Mouse (Mus musculus) common myeloid progenitor, adult 5-6 weeks (primary cell): Measurements from ENCODE around the gene Steap2. TPM values are rescaled to one million over a fixed set of nuclear protein-coding genes. Genes with fewer than 3 reads are reported as not detected.
A peak's percentile ranks its signal among the peaks of the same experiment; 100 is the strongest.
"Not testable (repeated sequence)": the region's sequence is repeated elsewhere in the genome, so short reads cannot be mapped to it uniquely, and the experiment has no call there.

Source experiments
- ATAC-seq: replicated peaks from 2 replicates; pipeline ENCODE4 v1.8.0; 2016; ENCODE audit warnings: low read depth, mild to moderate bottlenecking, moderate TSS enrichment, inconsistent platforms; ENCODE audit not compliant: poor library complexity, severe bottlenecking
- total RNA-seq: library from RNA; stranded (forward); fragments of 200-1000, 187-1606 nt; gene quantifications from 2 replicates; pipeline ENCODE4 v1.2.3, GENCODE M21; 2017

Gene Steap2
- not detected in 2 replicates for total RNA-seq

DNA sequence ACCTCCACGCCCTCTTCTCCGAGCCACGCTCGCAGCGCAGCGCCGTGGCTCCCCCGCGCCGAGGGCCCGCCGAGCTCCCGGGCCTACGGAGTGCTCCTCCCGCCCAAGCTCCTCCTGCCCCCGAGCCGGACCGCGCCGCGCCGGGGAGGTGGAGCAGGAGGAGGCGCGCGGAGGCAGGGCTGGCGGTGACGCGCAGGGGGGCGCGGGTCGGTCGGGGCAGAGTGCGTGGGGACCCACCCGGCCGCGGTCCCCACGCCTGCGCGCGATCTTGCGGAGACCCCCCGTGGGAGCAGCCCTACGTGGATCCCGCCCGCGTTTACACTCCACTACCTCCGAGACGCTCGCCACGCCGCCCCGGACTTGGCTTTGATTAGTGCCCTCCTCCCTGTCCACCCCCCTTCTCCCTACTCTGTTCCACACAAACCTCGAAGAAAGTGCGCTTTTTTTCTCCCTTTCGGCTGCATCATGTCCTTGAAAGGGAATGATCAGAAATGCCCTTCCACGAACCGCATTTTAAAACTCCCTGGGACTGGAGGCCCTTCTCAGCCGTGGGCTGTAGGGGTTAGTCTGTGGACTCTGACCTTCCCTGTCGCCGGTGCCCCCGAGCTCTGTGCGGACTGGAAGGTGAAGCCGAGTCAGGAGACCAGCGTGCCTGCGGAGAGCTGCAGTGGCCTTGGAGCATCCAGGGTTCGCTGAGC is at the start of gene Steap2:
TSS of gene Steap2 (minus strand) at position 623 of the 698 bp plus-strand sequence.
- ATAC-seq: peak; percentile 75

DNA sequence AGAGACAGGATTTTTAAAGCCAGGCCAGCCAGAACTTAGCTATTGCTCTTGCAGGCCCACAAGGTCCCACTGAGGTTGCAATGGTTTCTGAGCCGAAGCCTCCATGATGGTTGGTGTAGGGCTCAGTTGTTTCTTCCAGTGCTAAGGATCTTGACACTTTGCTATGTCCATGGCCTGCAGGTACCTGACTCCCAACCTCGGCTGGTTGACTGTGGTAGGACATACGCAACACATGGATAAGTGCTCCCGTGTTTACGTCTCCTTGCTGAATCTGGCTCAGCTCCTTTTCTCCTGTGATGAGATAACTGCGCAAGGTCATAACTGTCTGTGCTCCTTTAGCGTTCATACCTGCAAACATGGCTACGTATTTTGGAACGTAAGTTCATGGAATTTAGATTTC is 40.1 kb upstream of the Steap2 start:
- ATAC-seq: no peak

DNA sequence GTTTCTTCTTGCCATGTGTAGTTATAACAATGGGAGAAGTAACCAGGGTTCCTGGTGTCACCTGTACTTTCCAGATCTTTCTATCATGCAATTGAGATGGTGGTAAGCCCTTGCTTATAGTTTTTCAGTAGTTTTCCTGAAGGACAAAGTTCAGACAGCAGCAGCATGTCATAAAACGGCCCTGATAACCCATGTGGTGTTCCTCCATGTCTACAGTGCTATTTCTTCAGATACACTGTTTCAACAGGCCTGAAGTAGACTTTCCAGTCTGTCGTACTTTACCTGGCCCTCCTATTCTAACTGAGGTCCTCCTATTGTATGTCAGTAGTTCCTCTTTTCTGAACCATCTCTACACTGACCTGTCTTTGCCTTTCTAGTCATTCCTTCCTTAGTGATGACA is 38.5 kb upstream of the Steap2 start:
- ATAC-seq: no peak

DNA sequence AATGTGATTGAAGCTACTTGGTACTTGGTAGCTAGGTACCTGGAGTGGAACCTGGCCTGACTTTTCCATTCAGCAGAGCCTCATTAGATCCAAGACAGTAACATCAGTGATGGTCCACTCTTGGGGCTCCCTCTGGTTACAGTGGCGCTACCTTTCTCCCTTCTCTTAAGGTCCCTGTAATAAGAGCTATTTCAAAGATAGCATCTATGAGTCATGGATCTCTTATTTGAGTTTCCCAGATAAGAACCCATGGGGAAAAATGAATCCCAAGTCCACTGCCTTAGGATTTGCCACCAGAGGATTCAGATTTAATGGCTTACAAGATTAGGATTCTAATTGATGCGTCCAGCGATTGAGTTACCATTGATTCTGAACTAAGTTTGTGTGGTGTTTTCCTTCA is 37.8 kb upstream of the Steap2 start:
- ATAC-seq: no peak

DNA sequence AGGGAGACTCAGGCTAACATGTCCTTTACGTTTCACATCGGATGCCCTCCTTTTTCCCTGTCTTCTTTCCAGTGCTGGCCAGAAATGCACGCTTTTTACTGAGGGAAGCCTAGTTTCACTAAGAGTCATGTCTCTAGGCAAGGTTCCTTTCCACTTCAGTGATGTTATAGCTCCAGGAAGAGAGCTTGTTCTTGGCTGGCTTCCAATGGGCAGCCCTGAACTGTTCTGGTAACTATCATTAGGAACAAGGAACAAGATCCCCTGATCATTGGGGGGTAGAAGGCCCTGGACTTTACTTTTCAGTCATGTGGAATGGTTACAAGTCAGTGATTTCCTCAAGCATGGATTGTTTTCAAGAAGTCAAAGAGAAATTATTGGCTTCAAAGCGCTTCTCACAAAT is 35.5 kb upstream of the Steap2 start:
- no peak for ATAC-seq

DNA sequence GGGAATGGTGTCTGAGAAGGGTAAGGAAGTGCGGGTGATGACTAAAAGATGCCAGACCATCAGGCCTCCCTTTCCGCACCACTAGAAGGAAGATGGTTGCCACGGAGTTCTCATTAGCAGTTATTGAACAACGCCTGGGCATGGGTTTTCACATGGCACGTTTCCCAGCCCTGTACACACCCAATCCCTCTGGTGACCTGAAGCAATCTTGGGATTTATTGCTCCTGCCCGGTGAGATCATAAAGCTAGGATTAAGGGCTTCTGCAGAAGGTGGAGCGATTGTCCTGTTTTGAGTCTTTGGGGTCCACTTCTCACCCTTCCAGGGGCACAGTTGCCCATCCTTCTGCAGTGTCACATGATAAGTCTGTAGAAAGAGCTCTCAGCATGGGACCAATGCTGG is 27.8 kb upstream of the Steap2 start:
- ATAC-seq: no peak

DNA sequence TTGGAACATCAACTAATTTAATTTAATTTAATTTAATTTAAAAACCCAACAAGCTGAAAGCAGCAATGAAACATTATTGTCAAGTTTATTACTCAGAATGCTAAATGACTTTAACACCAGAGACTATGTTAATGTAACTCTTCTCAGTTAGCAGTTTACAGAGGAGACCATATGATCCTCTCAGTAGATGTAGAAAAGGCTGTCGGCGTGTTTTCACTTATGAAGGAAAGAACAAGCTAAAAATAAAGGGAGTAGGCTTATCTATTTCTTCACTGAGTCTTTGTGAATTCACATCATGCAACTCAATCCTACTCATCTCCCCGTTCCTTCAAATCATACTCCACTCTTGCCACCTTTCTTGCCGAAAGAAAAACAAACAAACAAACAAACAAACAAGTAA is 16.7 kb upstream of the Steap2 start:
- no peak for ATAC-seq

DNA sequence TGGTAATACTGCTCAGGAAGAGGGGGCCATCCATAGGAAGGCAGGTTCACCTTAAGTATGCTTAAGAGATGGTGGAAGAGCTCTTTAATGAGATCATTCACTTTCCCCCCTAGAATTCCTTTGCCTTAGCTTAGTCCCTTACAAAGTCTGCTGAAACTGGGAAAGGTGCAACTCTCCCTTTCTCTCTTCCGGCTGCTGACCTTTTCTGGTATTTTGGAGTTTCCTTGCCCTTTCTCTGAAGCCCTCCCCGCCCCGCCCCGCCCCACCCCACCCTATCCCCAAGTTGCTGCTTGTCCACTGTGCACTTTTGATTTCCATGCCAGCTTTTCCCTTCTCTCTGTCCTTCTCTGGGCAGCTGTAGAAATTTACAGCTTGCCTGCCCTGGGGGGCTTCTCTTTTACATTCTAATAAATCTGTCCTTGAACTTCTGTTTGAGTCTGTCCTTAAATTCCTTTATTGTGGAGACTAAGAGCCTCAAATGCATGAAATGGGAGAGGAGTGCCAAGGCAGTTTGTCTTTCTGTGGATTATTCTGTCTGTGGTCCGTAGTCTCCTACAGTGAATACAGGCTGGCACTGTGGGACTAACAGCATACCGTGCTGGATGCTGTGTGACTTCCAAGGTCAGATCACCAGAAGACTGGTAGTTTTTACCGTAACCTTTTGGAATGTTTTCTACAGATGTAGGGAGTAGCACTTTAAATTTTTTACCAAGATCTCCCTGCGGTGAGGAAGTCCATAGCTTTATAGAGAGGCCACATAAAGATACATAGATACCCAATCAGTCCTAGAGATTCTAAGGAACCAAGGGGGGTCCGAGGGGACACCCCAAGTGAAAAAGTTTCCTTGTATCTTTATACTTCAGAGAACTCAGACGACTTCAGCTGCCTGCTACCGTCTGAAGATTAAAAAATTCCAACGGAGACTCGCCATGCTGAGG is 13.2 kb upstream of the Steap2 start:
- no peak for ATAC-seq

DNA sequence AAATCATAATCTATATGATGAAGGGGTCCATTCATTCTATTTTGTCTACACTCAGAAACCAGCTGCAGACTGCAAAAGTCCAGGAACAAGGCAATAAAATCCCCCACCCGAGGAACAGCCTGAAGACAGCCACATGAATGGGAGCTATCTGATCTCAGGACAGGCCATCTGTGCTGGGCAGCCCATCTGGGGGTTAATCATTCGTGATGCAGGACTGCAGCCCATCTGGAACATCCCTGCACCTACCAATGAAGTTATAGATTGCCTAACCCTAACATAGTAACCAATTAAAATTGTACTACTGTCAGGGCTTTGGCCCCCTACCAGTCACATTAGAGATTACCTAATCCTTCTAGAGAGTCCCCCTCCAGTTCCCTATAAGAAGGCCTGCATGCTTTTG is 10.6 kb upstream of the Steap2 start:
- no peak for ATAC-seq

DNA sequence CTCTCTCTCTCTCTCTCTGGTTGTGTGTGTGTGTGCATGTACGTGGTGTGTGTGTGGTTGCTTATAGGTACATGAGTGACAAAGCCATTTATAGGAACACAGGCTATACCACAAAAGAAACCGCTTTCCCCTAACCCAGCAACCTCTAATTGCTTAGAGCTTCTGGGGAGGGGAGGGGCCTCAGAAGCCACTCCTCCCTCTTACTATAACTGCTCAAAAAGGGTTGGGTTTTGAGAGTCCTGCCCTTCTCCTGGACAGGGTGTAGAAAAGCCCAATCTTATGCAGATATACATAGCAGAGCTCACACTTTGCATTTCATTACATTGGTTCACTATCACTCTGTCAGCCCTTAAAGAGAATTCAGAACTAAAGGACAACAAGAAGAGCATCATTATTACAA is 6.0 kb upstream of the Steap2 start:
- ATAC-seq: no peak

DNA sequence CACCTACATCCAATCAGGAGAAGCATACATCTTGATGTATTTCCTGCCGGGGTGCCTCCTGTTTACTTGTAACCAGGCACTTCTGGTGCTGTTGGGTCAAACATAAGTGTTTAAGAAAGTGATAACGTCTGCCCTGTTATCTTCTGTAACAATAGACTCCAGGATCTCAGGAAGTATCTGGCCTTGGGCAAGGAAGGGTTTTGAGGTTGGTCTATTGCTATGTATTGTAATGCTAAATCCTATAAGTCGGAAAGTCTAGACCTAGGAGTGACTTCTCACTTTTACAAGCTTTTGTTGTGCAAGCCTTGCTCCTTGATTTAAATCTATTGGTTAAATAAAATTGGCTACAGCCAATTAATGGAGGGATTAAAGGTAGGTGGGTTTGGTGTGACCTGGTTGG is 4.5 kb upstream of the Steap2 start:
- ATAC-seq: no peak

DNA sequence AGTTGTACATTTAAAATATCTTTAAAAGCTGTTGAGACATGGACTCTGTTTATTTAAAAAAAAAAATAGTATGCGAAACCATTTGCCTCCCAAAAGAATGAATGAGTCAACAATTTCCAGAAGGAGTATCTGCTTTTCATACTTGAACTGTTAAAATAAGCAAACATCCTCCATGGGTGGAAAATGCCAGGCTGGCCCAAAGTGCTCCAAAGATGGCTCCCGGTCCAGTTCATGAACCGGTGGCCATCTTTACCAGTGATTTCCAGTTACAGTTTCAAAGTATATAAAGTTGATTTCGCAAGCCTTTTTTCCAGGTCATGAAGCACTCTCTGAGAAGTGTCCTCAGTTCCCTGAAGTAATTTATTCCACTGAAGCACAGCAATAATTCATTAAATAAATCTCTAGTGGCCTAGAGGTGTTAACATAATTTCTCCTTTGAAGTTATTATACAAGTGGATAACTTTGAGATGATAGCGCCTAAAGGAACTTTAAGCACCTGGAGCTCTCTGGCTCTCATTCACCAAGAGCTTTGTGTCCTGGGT is 1.1 kb upstream of the Steap2 start:
- ATAC-seq: no peak

DNA sequence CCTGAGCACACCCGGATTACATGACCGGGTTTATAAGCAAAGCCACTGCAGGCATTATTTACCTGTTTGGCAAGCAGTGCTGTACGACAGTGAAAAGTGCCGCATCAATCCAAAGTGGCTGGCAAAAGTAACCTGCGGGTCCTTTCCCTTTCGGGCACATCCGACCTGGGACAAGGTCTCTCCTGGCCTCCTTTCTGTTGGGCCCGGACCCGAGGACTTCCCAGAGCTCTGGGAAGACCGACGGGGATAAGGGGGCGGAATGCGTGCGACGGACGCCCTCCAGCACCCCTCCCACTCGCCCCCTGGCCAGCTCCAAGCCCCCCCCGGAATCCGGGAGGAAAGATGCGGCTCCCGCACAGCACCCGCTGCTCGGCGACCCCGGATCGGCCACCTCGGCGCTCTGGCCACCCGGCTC is 830 bp downstream of the Steap2 start:
- ATAC-seq: no peak

DNA sequence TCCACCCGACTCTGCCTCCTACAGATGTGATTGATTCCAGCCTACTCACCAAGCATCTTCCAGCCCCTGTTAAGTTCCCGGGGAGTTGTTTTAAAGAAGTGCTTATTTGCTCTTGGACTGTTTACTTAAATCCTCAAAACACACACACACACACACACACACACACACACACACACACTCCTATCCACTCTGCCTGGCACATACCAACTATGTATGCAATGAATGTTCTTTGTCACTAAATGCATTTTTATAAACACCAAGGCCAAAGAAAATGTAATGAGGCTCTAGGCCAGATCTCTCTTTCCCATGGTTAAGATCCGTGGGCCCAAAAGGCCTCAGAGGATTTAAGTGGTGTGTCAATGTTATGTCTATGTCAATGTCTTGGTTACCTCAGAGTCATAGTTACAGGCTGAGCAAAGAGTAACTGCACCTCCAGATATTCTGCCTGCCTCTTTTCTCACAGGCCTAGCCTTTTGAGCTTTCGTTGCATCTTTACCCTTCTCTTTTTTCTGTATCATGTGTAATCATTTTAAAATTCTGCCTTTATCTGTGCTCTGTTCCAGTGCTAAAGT is 2.1 kb downstream of the Steap2 start:
- ATAC-seq: no peak

DNA sequence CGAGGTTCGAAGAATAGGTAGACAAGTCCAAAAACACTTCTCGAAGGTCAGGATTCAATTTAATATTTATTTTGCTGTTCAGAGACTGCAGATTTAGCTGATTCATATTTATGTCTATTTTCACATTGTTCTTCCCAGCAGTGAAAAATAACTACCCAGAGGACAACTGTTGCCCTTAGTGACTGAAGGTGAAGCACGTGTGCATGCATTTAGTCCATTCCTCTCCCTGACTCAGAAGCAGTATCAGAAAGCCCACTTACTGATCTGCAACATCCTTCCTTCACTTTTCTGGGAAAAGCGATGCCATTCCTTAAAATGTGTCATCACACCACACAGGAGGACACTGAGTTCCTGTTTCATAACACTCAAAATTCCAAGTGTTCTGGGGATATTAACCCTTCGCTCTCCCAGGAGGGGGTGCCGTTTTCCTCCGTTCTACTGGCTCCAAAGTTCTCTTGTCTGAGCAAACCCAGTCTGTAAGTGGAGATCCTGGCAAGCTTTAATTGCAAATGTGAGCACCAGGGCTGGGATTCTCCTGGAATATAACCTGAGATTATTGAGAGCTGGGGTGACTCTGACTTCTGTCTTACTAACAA is 5.3 kb downstream of the Steap2 start:
- ATAC-seq: no peak

DNA sequence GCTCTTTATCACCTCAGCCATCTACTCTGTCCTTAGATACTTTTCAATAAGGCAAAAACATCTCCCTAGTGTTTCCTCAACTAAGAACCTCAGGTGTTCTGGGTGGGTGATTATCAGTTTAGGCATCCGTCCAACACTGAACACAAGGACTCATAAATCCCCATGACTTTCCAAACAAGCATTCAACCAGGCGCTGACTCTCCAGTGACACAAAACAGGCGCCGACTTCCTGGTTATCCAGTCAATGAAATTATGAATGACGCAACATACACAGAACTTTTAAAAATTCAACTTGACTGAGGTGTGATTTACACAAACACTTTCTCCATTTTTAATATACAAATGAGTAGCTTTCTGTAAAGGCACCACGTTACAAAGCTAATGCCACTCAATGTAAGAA is 6.2 kb downstream of the Steap2 start:
- no peak for ATAC-seq

DNA sequence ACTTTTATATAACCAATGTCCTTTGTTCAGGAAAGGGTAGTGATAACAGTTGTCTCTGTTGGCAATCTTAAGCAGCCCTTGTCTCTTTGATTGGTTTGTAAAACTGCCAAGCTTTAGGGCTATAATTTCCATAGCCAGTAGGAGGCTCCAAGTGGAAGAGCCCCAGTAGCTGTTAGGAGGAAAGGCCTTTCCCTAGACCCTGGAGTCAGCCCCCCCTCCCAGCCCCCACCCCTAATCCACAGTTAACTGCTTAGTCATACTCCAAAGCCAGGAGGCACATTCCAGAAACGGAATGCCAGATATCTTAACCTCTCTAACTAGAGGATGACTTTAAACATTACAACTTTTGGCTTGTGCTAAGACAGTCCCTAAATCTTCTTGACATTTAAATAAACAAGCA is 7.4 kb downstream of the Steap2 start:
- ATAC-seq: no peak

DNA sequence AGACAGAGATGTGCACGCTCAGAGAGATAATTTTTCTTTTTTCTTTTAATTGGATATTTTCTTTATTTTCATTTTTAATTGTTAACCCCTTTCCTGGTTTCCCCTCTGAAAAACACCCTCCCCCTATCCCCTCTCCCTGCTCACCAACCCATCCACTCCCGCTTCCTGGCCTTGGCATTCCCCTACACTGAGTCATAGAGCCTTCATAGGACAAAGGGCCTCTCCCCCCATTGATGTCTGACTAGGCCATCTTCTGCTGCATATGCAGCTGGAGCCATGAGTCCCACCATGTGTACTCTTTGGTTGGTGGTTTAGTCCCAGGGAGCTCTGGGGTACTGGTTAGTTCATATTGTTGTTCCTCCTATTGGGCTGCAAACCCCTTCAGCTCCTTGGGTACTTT is 9.4 kb downstream of the Steap2 start:
- ATAC-seq: not testable (repeated sequence)

DNA sequence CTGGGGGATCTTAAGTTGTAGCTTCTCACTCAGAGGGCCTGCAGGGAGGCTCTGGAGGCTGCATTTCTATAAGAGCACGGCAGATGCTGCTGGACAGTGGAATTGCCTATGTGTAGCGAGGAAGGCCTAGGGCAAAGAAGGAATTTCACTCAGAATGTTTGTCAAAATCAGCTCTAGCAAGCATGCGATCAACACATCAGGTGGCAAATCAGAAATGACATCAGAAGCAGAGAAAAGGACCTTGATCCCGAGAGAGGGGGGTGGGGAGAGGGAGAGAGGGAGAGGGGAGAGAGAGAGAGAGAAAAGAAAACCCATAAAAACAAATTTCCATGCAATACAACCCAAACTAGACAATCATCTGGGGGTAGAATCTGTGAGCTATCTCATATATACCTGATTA is 11.1 kb downstream of the Steap2 start:
- no peak for ATAC-seq

DNA sequence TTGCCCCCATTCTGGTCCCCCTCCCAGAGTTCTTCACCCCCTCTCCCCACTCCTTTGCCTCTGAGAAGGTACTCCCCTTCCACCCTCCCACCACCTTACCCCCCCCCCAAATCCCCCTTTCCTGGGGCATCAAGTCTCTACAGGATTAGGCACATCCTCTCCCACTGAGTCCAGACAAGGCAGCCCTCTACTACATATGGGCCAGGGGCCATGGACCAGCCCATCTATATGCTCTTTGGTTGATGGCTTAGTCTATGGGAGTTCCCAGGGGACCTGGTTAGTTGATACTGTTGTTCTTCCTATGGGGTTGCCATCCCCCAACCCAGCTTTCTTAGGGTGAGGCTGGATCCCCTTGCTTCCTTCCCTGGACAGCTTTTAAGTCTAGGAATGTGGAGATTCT is 14.9 kb downstream of the Steap2 start:
- ATAC-seq: no peak

DNA sequence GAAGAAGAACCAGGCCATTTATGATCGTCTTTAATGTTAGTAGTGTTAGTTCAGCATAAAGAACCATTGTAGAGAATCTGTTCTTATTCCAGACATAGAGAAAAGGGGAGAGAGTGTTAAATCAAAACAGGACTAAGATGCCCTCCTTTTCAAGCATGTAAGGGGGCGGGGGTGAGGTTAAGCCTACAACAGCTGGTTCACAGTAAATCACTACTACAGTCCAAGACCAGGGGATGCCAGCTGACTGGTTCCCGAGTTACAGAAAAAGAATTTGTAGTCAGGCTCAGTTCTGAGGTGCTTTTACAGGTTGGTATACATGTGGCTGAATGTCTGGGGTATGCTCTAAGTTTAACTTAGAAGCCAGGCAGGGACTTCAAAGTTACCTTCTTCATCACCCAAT is 18.3 kb downstream of the Steap2 start:
- no peak for ATAC-seq
